Mouse (Mus musculus) heart, embryonic 15.5 days (tissue): ENCODE measurements around the gene Midn. TPM values are rescaled to one million over a fixed set of nuclear protein-coding genes. Genes with fewer than 3 reads are reported as not detected.

Experiments used
- ATAC-seq: fragments of 200-750 bp; cut with Nextera tagmentation; replicated peaks from 2 replicates; pipeline ENCODE4 v1.8.0; 2017; ENCODE audit warnings: low read depth, moderate TSS enrichment; ENCODE audit not compliant: insufficient number of reproducible peaks, insufficient read depth, low FRiP score
- H3K27ac ChIP-seq: fragments of 300-500 bp; sonication (generic); 2 replicates; pipeline ENCODE4 v1.5.1; 2015; ENCODE audit warnings: mild to moderate bottlenecking, inconsistent platforms
- H3K27me3 ChIP-seq: fragments of 300-500 bp; sonication (generic); 2 replicates; pipeline ENCODE4 v1.6.1; 2015; ENCODE audit warnings: inconsistent platforms
- H3K36me3 ChIP-seq: fragments of 300-500 bp; sonication (generic); 2 replicates; pipeline ENCODE4 v1.6.1; 2015; ENCODE audit warnings: mild to moderate bottlenecking, inconsistent platforms
- H3K4me1 ChIP-seq: fragments of 300-500 bp; sonication (generic); replicated peaks from 2 replicates; pipeline ENCODE4 v1.6.1; 2015; ENCODE audit warnings: inconsistent platforms
- H3K4me2 ChIP-seq: fragments of 300-500 bp; sonication (generic); 2 replicates; pipeline ENCODE4 v1.6.1; 2015; ENCODE audit warnings: inconsistent platforms, mild to moderate bottlenecking, moderate library complexity
- H3K4me3 ChIP-seq: fragments of 300-500 bp; sonication (generic); 2 replicates; pipeline ENCODE4 v1.5.1; 2015; ENCODE audit warnings: mild to moderate bottlenecking, inconsistent platforms
- H3K9ac ChIP-seq: fragments of 300-500 bp; sonication (generic); 2 replicates; pipeline ENCODE4 v1.6.1; 2015; ENCODE audit warnings: mild to moderate bottlenecking, inconsistent platforms
- H3K9me3 ChIP-seq: fragments of 300-500 bp; sonication (generic); replicated peaks from 2 replicates; pipeline ENCODE4 v1.6.1; 2016; ENCODE audit warnings: inconsistent platforms
- WGBS: fragments of 180-500 bp; shearing (Covaris S2); methylation state at CpG from one replicate; pipeline ENCODE4 v1.1.7; 2015; ENCODE audit warnings: mixed read lengths; 5-methylcytosine and 5-hydroxymethylcytosine counted together
- polyA plus RNA-seq: library from polyadenylated mRNA; unstranded; fragments of >200 nt; fragmentation: Nextera tagmentation; extraction: Ambion mirVana; gene quantifications from 2 replicates; pipeline ENCODE4 v1.2.1, GENCODE M21; 2015

The Midn gene
- polyA plus RNA-seq, 1 experiment from 2014 or later, result 11.6 TPM

GRCm38 (mm10) chr10:80138553-80139438 lies 9.3 kb upstream of the Midn start, which contains the start of gene Atp5d:
Gene Atp5d, plus strand, starts transcription at chr10:80138632.
- WGBS, result under 1% methylated on average over 71 of the region's 94 CpGs
- H3K9ac ChIP-seq, result peak within 1 kb of the TSS; percentile 67
- peak; percentile 4; the same call in 1 of the 2 replicates for ATAC-seq
- H3K36me3 ChIP-seq, result peaks cover 6% of the 10 kb centered on the region; the same call in 1 of the 2 replicates
- H3K27ac ChIP-seq, result peak within 1 kb of the TSS; percentile 25; the same call in 1 of the 2 replicates
- H3K4me1 ChIP-seq, result peaks cover 68% of the 10 kb centered on the region
- peak within 1 kb of the TSS; percentile 99 for H3K4me2 ChIP-seq
- no peaks in the 10 kb centered on the region for H3K9me3 ChIP-seq
- peak within 1 kb of the TSS; percentile 66 for H3K4me3 ChIP-seq
- peaks cover 22% of the 10 kb centered on the region for H3K27me3 ChIP-seq

- peaks cover 22% of the 10 kb centered on the region for H3K27me3 ChIP-seq
- no peak overlapping the region for H3K27ac ChIP-seq
- H3K9me3 ChIP-seq, result no peaks in the 10 kb centered on the region
- ATAC-seq, result no peak
- H3K4me2 ChIP-seq, result peak overlapping the region; percentile 99
- peaks cover 68% of the 10 kb centered on the region for H3K4me1 ChIP-seq
- peak overlapping the region; percentile 67 for H3K9ac ChIP-seq
- H3K4me3 ChIP-seq, result peak overlapping the region; percentile 66
- WGBS, result 0% methylated on average over 9 of the region's 10 CpGs
- H3K36me3 ChIP-seq, result peaks cover 12% of the 10 kb centered on the region
Measured at GRCm38 (mm10) chr10:80139439-80139775, 8.7 kb upstream of the Midn start.

DNA sequence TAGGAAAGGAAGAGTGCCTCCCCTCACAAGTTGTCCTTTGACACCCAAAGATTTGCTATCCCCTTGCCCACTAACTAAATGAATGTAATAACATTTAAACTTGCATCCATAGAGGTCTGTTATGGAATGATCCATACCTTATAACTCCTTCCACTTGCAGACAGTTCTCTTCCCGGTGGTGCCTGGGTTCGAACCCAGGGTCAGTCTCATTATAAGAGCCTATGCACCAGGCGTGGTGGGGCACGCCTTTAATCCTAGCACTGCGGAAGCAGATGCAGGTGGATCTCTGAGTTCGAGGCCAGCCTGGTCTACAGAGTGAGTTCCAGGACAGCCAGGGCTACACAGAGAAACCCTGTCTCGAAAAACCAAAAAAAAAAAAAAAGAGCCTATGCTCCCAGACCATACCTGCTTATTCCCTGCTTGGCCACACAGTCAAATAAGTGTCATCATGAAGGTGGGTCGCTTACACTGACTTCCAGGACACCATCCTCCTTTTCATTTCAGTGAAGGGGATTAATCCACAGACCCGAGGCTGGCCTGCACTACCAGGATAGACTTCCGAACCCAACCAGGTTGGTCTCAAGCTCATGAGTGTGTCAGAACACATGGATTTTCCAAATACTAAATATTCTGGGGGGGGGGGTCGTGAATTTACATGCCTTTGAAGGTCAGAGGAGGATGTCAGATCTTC lies 8.0 kb upstream of the Midn start:
- no peak for ATAC-seq
- H3K4me1 ChIP-seq, result peaks cover 75% of the 10 kb centered on the region
- peaks cover 22% of the 10 kb centered on the region for H3K27me3 ChIP-seq
- no peak overlapping the region for H3K9ac ChIP-seq
- 75% methylated on average over 11 of the region's 11 CpGs for WGBS
- no peaks in the 10 kb centered on the region for H3K9me3 ChIP-seq
- peak overlapping the region; percentile 87; the same call in 1 of the 2 replicates for H3K27ac ChIP-seq
- peak overlapping the region; percentile 66; the same call in 1 of the 2 replicates for H3K4me3 ChIP-seq
- H3K4me2 ChIP-seq, result peak overlapping the region; percentile 99; the same call in 1 of the 2 replicates
- peaks cover 19% of the 10 kb centered on the region for H3K36me3 ChIP-seq

DNA sequence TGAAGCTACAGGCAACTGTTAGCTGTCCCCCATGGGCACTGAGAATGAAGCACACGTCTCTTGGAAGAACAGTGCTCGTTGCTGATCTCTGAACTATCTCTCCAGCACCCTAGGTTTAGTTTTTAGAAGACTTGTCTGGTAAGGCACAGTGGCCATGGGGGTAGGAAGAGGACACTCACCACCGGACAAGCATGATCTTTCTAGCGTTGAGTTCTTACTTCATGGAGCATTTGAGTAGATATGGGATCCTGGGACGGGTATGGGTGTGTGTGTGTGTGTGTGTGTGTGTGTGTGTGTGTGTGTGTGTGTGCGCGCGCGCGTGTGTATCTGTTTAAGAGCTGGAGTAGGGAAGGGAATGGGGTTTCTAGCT lies 7.4 kb upstream of the Midn start, which contains the start of gene Cbarp:
Gene Cbarp (minus strand): TSS at position 170 of the 370 bp plus-strand sequence.
- 72% methylated on average over 10 of the region's 10 CpGs for WGBS
- Histone ChIP-seq H3K9ac (peak within 1 kb of the TSS; percentile 54), H3K36me3 (peaks cover 24% of the 10 kb centered on the region), H3K4me3 (peak within 1 kb of the TSS; percentile 78), H3K27me3 (peaks cover 22% of the 10 kb centered on the region), H3K27ac (peak within 1 kb of the TSS; percentile 87), H3K9me3 (no peaks in the 10 kb centered on the region), H3K4me1 (peaks cover 80% of the 10 kb centered on the region), H3K4me2 (peak within 1 kb of the TSS; percentile 99)
- ATAC-seq, result no peak

DNA sequence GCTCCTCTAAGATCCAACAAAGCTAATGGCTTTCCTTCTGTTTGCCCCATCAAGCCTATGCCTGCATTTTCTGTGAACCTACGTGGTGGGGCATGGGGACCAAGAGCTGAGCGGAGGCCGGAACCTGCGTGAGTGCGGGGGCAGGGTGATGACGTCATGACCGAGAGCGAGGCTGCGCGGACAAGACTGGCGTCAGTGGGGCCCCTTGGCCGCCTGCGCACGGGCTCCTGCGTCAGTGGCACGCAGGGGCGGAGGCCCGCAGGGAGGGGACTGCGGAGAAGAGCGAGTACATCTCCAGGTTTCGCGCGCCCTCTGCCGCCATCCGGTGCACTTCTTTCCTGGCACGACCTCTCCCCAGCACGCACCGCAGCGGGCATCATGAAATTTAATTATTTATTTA lies 6.8 kb upstream of the Midn start:
- ATAC-seq, result peak; percentile 69
- 1% methylated on average over 29 of the region's 29 CpGs for WGBS
- Histone ChIP-seq H3K9ac (peak overlapping the region; percentile 54), H3K27ac (peak overlapping the region; percentile 87), H3K9me3 (no peaks in the 10 kb centered on the region), H3K27me3 (peaks cover 20% of the 10 kb centered on the region), H3K36me3 (peaks cover 30% of the 10 kb centered on the region), H3K4me2 (peak overlapping the region; percentile 82), H3K4me1 (peaks cover 85% of the 10 kb centered on the region), H3K4me3 (peak overlapping the region; percentile 78)

GRCm38 (mm10) chr10:80141786-80142529 lies 6.1 kb upstream of the Midn start:
- H3K27ac ChIP-seq, result peak overlapping the region; percentile 87
- H3K4me3 ChIP-seq, result peak overlapping the region; percentile 78
- H3K36me3 ChIP-seq, result peaks cover 32% of the 10 kb centered on the region
- peak overlapping the region; percentile 90 for H3K9ac ChIP-seq
- H3K4me1 ChIP-seq, result peaks cover 85% of the 10 kb centered on the region
- H3K4me2 ChIP-seq, result peak overlapping the region; percentile 82
- 1% methylated on average over 43 of the region's 43 CpGs for WGBS
- H3K27me3 ChIP-seq, result peaks cover 14% of the 10 kb centered on the region
- H3K9me3 ChIP-seq, result no peaks in the 10 kb centered on the region
- ATAC-seq, result peak; percentile 85

GRCm38 (mm10) chr10:80142530-80142925 lies 5.5 kb upstream of the Midn start:
- Histone ChIP-seq H3K36me3 (peaks cover 32% of the 10 kb centered on the region), H3K4me3 (peak overlapping the region; percentile 78), H3K4me2 (peak overlapping the region; percentile 82), H3K27ac (peak overlapping the region; percentile 87), H3K4me1 (peaks cover 85% of the 10 kb centered on the region), H3K27me3 (0 out of 2 replicates have a peak, but pooled peaks cover 9% of the 10 kb centered on the region), H3K9ac (peak overlapping the region; percentile 90), H3K9me3 (no peaks in the 10 kb centered on the region)
- WGBS, result under 1% methylated on average over 15 of the region's 15 CpGs
- ATAC-seq, result no peak

- no peak overlapping the region for H3K9ac ChIP-seq
- H3K27ac ChIP-seq, result no peak overlapping the region
- WGBS, result 92% methylated on average over 7 of the region's 7 CpGs
- no peaks in the 10 kb centered on the region for H3K9me3 ChIP-seq
- H3K36me3 ChIP-seq, result peaks cover 32% of the 10 kb centered on the region
- peaks cover 78% of the 10 kb centered on the region for H3K4me1 ChIP-seq
- ATAC-seq, result no peak
- H3K4me3 ChIP-seq, result peak overlapping the region; percentile 78; the same call in 1 of the 2 replicates
- H3K4me2 ChIP-seq, result peak overlapping the region; percentile 82; the same call in 1 of the 2 replicates
- H3K27me3 ChIP-seq, result 0 out of 2 replicates have a peak, but pooled peaks cover 2% of the 10 kb centered on the region
Measured at GRCm38 (mm10) chr10:80143664-80144063, 4.4 kb upstream of the Midn start.

- Histone ChIP-seq H3K36me3 (peaks cover 32% of the 10 kb centered on the region), H3K9ac (no peak overlapping the region)
- ATAC-seq, result no peak
Measured at GRCm38 (mm10) chr10:80144159-80144558, 3.9 kb upstream of the Midn start.

GRCm38 (mm10) chr10:80144864-80145838 lies 2.9 kb upstream of the Midn start:
- peaks cover 32% of the 10 kb centered on the region for H3K36me3 ChIP-seq
- ATAC-seq, result no peak
- peak overlapping the region; percentile 100 for H3K27ac ChIP-seq
- no peak overlapping the region for H3K4me3 ChIP-seq
- H3K9ac ChIP-seq, result peak overlapping the region; percentile 41; the same call in 1 of the 2 replicates
- no peaks in the 10 kb centered on the region for H3K27me3 ChIP-seq
- WGBS, result 72% methylated on average over 20 of the region's 20 CpGs
- H3K4me2 ChIP-seq, result 0 out of 2 replicates have a peak overlapping the region, but pooled peaks have one; percentile 80
- peaks cover 66% of the 10 kb centered on the region for H3K4me1 ChIP-seq
- no peaks in the 10 kb centered on the region for H3K9me3 ChIP-seq

More at GRCm38 (mm10) chr10:80144159-80144558, 3.9 kb upstream of the Midn start:
- no peaks in the 10 kb centered on the region for H3K9me3 ChIP-seq
- H3K4me1 ChIP-seq, result peaks cover 73% of the 10 kb centered on the region
- H3K27ac ChIP-seq, result no peak overlapping the region
- 87% methylated on average over 12 of the region's 12 CpGs for WGBS
- no peak overlapping the region for H3K4me2 ChIP-seq
- H3K27me3 ChIP-seq, result no peaks in the 10 kb centered on the region
- no peak overlapping the region for H3K4me3 ChIP-seq
